Mouse (Mus musculus) thymus, postnatal 36 days (tissue): ENCODE measurements at regions not wholly inside any gene's neighbourhood (a gene's known extent, or its start where the extent isn't known, plus 50 kb on each side); places are given as distances from the start of the nearest gene placed in this dataset.

Source experiments
- DNase-seq, 2 experiments: peaks; one replicate each; pipeline ENCODE4 v3.0.0; 2022; ENCODE audit warnings: mixed read lengths in 2 of 2

GRCm38 (mm10) chr14:15603954-15604523, 165.3 kb upstream of the Lrrc3b start:
- no peak for DNase-seq

GRCm38 (mm10) chr14:15610166-15610565, 171.4 kb upstream of the Lrrc3b start:
- no peak for DNase-seq

DNA sequence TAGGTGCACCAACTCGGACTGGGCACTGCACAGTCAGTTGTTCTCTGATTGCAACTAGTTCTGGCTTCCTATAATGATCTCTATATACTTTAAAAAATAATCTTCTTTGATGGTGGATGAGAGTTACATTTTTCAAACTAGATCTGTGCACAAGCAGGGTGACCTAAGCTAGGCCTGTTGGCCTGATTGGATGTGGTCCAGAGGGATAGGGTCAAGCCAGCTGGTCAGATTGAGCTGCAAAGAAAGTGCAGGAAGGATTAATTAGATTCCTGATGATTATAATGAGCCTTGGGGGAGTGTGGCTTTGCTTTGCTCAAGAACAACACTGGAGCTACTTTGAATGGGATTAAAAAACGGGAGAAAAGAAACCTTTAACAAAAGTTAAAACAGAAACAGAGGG, 195.8 kb upstream of the Lrrc3b start:
- DNase-seq = no peak

DNA sequence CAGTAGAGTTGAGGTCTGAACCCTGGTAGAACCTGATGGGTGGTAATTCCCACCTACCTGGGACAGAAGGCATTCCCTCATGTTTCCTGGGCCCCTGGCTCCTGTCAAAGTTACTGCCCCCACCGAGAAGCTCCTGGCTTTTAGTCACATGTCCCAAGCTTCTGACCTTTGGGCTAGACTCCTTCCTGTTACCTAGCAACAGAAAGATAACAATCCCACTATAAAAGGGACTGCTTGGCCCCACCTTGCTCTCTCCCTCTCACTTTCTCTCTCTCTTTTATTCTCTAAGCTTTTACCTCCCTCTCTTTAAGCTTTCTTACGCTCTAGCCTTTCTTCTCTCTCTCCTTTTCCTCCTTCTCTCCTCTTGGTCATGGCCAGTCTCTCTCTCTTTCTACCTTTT, 198.9 kb upstream of the Lrrc3b start:
- no peak for DNase-seq

DNA sequence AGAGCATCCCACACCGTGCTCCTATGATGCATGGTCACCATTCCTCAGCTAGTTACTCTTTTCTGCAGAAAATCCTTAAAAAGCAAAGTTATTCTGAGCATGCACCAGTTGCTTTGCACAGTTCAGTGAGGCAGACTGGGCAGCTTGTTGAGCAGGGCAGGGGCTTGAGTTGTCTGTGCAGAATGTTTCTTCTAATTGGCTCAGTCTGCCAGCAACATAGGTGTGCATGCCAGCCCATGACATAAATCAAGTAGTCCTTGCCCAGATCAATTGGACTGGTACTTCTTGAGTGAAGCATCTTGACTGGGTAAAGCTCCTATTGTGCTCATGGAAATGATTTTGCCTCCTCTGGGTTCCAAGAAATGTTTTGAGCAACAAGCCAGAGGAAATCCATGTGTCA, 200.1 kb upstream of the Lrrc3b start:
- no peak for DNase-seq

DNA sequence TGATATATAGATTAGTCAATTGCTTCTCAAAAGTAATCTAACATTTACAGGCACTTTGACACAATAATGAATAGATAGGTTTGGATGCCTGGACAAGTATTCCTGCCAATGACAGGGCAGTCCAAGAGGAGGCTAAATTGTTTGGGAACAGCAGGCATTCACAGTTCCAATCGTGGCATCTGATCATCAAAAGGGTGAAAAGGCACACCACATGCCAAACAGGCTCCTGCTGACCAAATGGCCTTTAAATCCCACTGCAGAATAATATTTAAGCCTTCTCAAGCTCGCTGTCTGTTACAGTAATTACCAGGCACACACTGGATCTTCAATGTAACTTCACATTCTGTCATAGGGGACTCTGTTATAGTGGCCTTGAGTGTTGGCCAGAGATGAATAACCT, 222.1 kb upstream of the Lrrc3b start:
- no peak for DNase-seq

- no peak for DNase-seq
Measured at GRCm38 (mm10) chr14:15672292-15672691, 233.5 kb upstream of the Lrrc3b start.

- no peak for DNase-seq
Measured at GRCm38 (mm10) chr14:15677218-15677617, 238.4 kb upstream of the Lrrc3b start.

GRCm38 (mm10) chr14:15679456-15679855, 240.7 kb upstream of the Lrrc3b start:
- no peak for DNase-seq

DNA sequence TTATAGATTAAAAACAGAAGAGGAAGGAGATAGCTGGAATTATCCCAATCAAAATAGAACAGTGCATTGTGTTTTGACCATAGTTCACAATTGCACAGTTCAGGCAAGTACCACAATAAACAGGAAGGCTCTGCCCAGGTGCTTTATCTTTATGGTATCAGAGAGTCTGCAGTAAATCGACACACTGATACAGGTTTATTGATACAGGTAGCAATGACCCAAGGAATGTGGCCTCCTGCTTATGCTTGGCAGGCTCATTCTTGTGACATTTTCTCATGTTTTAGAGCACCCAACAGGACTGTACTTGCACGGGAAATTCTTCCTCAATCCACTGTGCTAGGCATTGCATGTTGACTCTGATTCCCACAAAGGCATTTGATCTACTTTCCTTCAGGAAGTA, 259.2 kb upstream of the Lrrc3b start:
- no peak for DNase-seq

DNA sequence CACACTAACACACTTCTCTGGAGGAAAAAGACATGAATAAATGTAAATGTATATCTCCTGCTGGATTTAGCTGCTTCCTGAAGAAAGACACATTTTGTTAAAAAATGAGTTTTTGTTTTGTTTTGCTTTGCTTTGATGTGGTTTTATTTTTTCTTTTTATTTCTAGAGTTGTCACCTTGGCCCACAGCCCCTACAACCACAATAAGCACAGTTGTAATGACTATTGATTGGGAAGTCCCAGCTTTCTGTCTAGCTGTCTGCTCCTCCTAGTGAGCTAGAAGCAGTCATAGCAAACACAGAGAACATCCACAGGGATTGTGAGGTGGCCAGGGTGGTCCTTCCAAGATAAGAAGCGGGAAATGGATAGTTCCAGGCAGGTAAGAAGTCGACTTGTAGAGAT, 259.8 kb upstream of the Lrrc3b start:
- no peak for DNase-seq

GRCm38 (mm10) chr14:15722135-15722534, 283.3 kb upstream of the Lrrc3b start:
- DNase-seq = no peak

GRCm38 (mm10) chr14:15746629-15747238, 307.9 kb upstream of the Lrrc3b start:
- DNase-seq = peak; percentile 40 to 69

DNA sequence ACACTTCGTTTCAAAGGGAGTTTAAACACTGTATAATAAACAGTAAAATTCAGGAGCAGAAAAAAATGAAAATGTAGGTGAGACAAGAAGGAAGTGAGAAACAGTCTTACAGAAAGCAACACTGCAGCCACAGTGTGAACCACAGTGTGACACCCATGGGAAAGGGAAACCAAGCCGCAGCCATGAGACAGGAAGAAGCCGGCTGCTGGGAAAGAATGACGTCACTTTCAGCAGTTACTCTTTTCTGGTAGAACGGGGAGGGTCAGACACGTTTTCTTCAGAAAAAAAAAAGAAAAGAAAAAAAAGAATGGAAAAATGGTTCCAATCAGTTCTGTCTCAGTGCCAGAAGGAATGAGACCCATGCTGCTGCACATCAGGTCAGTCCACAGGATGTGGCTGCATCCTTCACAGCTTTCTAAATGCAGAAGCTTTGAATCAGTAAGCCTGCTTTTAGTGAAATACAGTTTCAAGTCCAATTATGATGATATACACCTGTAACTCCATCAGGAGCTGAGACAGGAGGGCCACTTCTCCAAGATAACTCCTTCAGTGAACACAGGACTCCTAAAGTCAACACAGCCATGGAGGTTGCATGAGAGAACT, 331.2 kb upstream of the Lrrc3b start:
- peak; percentile 45 to 66 for DNase-seq

DNA sequence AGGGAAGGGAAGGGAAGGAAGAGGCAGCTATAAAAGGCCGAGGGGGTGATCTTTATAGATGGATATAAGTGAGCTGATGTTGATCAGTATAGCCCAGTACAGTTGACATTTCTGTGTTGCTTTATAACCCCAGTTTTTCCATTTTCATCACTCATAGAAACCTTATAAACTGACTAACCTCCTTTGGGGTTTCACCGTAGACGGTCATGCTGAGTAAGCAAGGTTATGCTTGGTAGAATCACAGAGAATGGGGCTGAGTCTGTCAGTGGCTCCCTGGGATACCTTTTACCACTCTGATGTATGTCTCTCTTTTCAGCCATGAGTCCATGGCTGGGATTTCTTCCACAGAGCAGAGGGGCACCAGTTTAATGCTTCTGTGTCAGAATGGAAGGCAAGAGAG, 345.9 kb upstream of the Lrrc3b start:
- no peak for DNase-seq

- peak; percentile 21 to 35 for DNase-seq
Measured at GRCm38 (mm10) chr14:15785230-15785629, 346.4 kb upstream of the Lrrc3b start.

- DNase-seq = no peak
Measured at GRCm38 (mm10) chr14:15795698-15796097, 356.9 kb upstream of the Lrrc3b start.

DNA sequence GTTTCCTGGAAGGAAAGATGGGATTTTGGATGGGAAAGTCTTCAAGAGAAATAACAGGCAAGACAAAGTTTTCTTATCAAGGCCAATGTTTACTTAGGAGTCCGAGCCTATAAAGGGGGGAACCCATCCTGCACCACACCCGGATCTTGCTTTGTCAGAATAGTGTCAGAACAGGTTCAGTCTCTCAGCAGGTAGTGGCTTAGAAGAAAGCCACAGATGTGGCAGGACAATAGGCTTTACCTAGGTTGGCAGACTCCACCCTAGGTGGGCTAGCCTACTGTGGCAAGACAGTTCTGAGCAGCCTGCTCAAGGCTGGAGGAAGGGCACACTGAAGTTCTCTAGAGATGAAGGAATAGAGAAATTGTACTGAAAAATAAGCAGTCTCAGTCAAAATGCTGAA, 358.2 kb upstream of the Lrrc3b start:
- DNase-seq = no peak

DNA sequence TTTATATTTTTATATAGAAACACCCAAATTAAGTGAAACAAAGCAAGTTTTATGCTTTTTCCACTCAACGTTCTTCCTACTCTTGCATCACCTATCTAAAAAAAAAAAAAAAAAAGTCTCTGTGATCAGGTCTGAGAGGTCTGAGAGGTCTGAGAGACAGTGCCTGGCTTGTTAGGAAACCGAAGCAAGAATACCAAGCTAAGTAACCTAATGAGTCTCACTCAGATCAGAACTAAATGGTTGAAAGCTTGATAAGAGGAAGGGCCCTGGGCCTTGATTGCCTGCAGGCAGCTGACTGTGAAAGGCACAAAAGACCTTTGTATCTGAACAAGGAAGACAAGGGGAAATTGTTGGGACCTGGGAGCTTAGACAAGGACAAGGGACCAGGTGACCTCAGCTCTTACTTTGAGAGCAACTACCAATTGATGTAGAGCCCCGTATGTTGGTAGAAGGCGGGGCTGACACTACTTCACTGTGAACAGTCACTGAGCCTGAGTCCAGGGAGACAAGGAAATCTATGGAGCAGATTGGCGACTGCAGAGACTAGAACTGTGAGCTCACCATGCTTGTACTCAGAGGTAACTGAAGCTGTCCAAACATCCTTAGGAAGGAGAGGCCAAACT, 362.8 kb upstream of the Lrrc3b start:
- no peak for DNase-seq

- no peak for DNase-seq
Measured at GRCm38 (mm10) chr14:15809083-15809482, 370.3 kb upstream of the Lrrc3b start.

DNA sequence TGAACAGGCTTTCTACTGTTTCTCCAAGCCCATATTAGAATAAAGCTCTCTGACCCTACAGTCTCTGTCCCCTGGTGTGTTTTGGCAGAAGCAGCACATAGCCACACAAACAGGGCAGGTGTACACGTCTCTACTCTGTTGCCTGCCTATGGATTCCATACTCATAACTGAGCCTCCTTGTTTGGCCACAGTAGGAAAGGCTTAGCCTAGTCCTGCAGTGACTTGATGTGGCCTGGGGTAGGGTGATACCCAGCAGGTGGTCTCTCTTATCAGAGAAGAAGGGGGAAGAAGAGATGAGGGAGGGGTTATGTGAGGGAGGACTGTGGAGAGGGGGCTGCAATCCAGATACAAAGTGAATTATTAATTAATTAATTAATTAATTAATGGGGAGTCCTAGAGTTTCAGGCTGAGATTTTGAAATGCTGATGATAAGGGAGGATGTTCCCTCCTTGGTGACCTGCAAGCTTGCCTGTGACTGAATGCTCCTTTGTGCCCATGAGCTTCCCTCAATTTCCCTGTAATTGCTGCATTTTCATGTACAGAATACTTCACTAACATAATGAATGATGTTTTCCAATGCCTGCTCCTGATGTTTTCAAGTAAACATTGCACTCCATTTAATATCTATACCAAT, 402.7 kb upstream of the Lrrc3b start:
- no peak for DNase-seq

DNA sequence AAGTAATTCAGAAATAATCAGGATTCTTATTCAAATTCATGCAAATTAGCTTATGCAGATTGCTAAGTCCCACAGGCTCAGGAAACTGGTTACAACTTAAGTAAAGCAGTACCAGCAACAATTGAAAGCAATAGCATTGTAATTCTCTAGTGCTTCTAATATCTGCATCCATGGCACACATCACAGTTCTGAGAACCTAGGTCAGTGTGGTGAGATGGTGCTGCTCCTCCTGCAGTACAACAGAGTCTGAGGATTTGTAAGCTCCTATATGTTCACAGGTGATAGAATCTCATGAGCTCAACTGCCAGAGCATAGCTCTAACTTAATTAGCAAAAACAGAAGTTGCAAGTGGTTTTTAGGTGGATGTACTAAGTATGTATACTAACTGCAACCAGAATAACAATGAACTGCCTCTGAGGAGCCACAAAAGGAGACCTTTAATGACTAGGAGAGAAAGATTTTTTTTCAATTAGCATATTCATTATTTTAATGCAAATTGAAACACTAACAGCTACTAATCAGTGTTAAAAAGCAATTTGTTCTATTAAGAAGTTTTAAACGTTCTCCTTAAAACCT, 403.3 kb upstream of the Lrrc3b start:
- DNase-seq = no peak

DNA sequence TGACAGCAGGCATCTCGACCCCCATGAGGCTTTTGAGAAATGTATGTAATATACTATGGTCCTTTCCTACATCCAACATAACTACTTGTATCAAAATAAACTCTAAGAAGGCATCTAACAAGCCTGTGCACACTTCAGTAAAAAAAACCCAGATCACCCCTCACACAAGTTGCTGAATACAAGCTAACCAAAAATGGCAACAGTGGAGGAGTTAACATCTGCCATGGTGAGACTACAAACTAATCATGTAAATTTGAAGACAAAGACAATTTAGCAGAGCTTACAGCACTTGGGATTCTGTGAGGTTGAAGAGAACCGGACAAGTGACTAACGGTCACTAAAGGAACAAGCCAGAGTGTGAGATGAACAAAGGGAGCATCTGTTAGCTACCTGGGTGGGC, 380.6 kb upstream of the Ngly1 start:
- no peak for DNase-seq
